Mouse (Mus musculus): ENCODE data around the gene Zbtb5.

DNA sequence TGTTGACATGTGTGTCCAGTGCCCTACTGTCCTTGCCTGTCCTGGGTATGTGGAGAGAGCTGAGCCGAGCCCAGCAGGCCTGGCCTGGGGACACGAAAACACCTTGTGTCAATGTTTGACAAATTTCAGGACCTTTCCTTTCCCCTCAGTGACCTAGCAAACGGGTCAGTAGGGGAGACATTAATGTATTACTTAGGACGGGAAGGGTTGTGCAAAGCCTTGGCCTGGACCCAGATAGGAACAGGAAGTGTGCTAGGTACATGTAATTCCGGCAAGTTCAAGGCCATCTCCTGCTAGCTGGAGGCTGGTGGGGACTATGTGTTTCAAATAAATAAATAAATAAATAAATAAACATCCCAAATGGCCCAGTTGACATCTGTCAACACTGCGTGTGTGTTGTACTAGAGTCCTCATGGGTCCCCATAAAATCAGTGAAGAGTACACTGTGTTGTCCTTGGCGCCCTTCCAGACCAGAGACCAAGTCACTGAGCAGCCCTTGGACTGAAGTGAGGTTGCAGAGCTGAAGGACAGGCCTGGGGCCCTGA is 32.3 kb downstream of the Zbtb5 start:
- no peak for TF ChIP-seq POLR2A (IDR thresholded peaks at IDR 0.05; ENCODE audit: control insufficient read depth, extremely low read depth, insufficient read depth, low read length, poor library complexity)
- no peak for TF ChIP-seq CTCF (IDR thresholded peaks at IDR 0.05; ENCODE audit: borderline replicate concordance, control insufficient read depth, extremely low read depth, insufficient read depth, low read length, poor library complexity)

Measured in thymus, adult 2 months (tissue).